Comparison of ENCODE assay signal across 26 mouse cellular contexts in genomic region chr7:90046862-90047261, GRCm38 (mm10).
A peak's percentile ranks its signal among the peaks of the same experiment; 100 is the strongest.
DNase-seq lines count a peak whose midpoint lies in the region; ATAC-seq and TF ChIP-seq lines count a peak whose summit lies in the region.
"Had no signal": no experiment of that assay in that cellular context is flagged by ENCODE, and none has a peak within 500 bp of the region (broad histone marks: within the 10 kb centered on the region; RNA-seq: fewer than 3 reads in every experiment).

No protein-coding gene starts in this region.

- H3K27ac ChIP-seq in hindbrain, embryonic 10.5 days, result 0 out of 2 replicates have a peak overlapping the region, but pooled peaks have one; percentile 17
- H3K27ac ChIP-seq in hindbrain, embryonic 14.5 days, result no peak overlapping the region
- peak overlapping the region; percentile 44; the same call in 1 of the 2 replicates for H3K27ac ChIP-seq in bone marrow, adult 2 months (ENCODE audit: control insufficient read depth, insufficient read depth, low read depth, low read length, poor library complexity)
- H3K27ac ChIP-seq in liver, embryonic 14.5 days, result peak overlapping the region; percentile 72
- H3K27ac ChIP-seq: hindbrain, postnatal 0 days; intestine, embryonic 15.5 days; midbrain, embryonic 13.5 days had no signal

- peak; percentile 96 for TF ChIP-seq EP300 in liver, embryonic 14.5 days (IDR thresholded peaks at IDR 0.05; ENCODE audit: low read depth)

- no peak overlapping the region for H3K4me3 ChIP-seq in hindbrain, embryonic 10.5 days
- H3K4me3 ChIP-seq in hindbrain, embryonic 14.5 days (replicated peaks; ENCODE audit: low read length), result no peak overlapping the region
- no peak overlapping the region for H3K4me3 ChIP-seq in bone marrow, adult 2 months (replicated peaks; ENCODE audit: control insufficient read depth, low read depth, low read length)
- H3K4me3 ChIP-seq in liver, embryonic 14.5 days (ENCODE audit: insufficient read depth in 1 of 2, low read depth in 2 of 2, low read length in 2 of 2), result peak overlapping the region in 1 of 2 experiments; percentile 35; a peak in 2 of 4 replicates
- H3K4me3 ChIP-seq: intestine, embryonic 15.5 days; megakaryocyte, embryonic 14.5 days; midbrain, embryonic 13.5 days; stomach, embryonic 15.5 days had no signal

- WGBS in hindbrain, embryonic 10.5 days, result 91% methylated on average over 4 of the region's 4 CpGs
- WGBS in hindbrain, embryonic 14.5 days, result 91% methylated on average over 4 of the region's 4 CpGs
- 67% methylated on average over 4 of the region's 4 CpGs for WGBS in bone marrow, adult 2 months
- WGBS in liver, embryonic 14.5 days (ENCODE audit: insufficient replicate concordance), result 38% methylated on average over 4 of the region's 4 CpGs

- ATAC-seq in hindbrain, embryonic 14.5 days (ENCODE audit: low FRiP score), result no peak
- peak; percentile 65 for ATAC-seq in liver, embryonic 14.5 days (ENCODE audit: insufficient read depth)
- peak; percentile 74 for ATAC-seq in megakaryocyte-erythroid progenitor cell, adult 5-6 weeks (replicated peaks; ENCODE audit: low FRiP score, low TSS enrichment, poor library complexity, severe bottlenecking)
- ATAC-seq: forebrain, embryonic 14.5 days; hindbrain, postnatal 0 days; intestine, embryonic 15.5 days; midbrain, embryonic 13.5 days had no signal

- no peak for DNase-seq in hindbrain, embryonic 10.5 days (ENCODE audit: low spot score)
- DNase-seq in hindbrain, embryonic 14.5 days (ENCODE audit: low spot score), result no peak
- peak in 2 of 3 experiments; percentile 47 to 57 for DNase-seq in liver, embryonic 14.5 days (ENCODE audit: low read depth in 3 of 3, low spot score in 3 of 3)
- no peak for DNase-seq in thymus, postnatal 10 days (ENCODE audit: low spot score in 2 of 2)
- DNase-seq in right cerebral cortex, postnatal 4 days, result no peak
- DNase-seq: adrenal gland, postnatal 14 days; cerebellum, adult 18-20 months; cerebellum, postnatal 14 days; heart, postnatal 14 days; kidney, adult 2 months; kidney, postnatal 10 days; layer of hippocampus, postnatal 36 days; left cerebral cortex, postnatal 4 days; lung, postnatal 36 days; retina, postnatal 1 day; right cerebral cortex, postnatal 14 days; thymus, postnatal 25 days had no signal

- no peak overlapping the region for H3K4me2 ChIP-seq in hindbrain, embryonic 14.5 days (replicated peaks)
- H3K4me2 ChIP-seq in liver, embryonic 14.5 days (ENCODE audit: low read depth), result peak overlapping the region; percentile 56
- H3K4me2 ChIP-seq: intestine, embryonic 15.5 days; midbrain, embryonic 13.5 days; stomach, embryonic 15.5 days had no signal

- peaks cover 24% of the 10 kb centered on the region for H3K4me1 ChIP-seq in hindbrain, embryonic 10.5 days (replicated peaks)
- H3K4me1 ChIP-seq in hindbrain, embryonic 14.5 days (replicated peaks; ENCODE audit: control insufficient read depth, insufficient read depth, low read length), result no peaks in the 10 kb centered on the region; the same call in 1 of the 2 replicates
- H3K4me1 ChIP-seq in bone marrow, adult 2 months (ENCODE audit: control insufficient read depth, insufficient read depth, low read length), result peaks cover 8% of the 10 kb centered on the region
- H3K4me1 ChIP-seq in liver, embryonic 14.5 days (replicated peaks; ENCODE audit: control insufficient read depth in 2 of 2, insufficient read depth in 2 of 2, low read length in 1 of 2), result peaks cover 60 to 76% of the 10 kb centered on the region in 2 experiments

- no peak for TF ChIP-seq CTCF in bone marrow, adult 2 months (IDR thresholded peaks at IDR 0.05; ENCODE audit: control insufficient read depth, insufficient read depth, low read length)
- TF ChIP-seq CTCF in liver, embryonic 14.5 days (IDR thresholded peaks at IDR 0.05; ENCODE audit: low read depth), result no peak

- no peak overlapping the region for H3K9ac ChIP-seq in hindbrain, embryonic 14.5 days
- peak overlapping the region; percentile 46 for H3K9ac ChIP-seq in liver, embryonic 14.5 days (replicated peaks)
- H3K9ac ChIP-seq: intestine, embryonic 15.5 days; midbrain, embryonic 13.5 days; stomach, embryonic 15.5 days had no signal

- H3K27me3 ChIP-seq in hindbrain, embryonic 10.5 days (ENCODE audit: insufficient read depth, poor library complexity, severe bottlenecking), result no peaks in the 10 kb centered on the region
- no peaks in the 10 kb centered on the region for H3K27me3 ChIP-seq in hindbrain, embryonic 14.5 days (ENCODE audit: control insufficient read depth, insufficient read depth, low read length)
- H3K27me3 ChIP-seq in liver, embryonic 14.5 days (ENCODE audit: control insufficient read depth, insufficient read depth, low read length), result no peaks in the 10 kb centered on the region
- H3K27me3 ChIP-seq: intestine, embryonic 15.5 days; megakaryocyte, embryonic 14.5 days; midbrain, embryonic 13.5 days; stomach, embryonic 15.5 days had no signal

- TF ChIP-seq POLR2A in bone marrow, adult 2 months (IDR thresholded peaks at IDR 0.05; ENCODE audit: borderline replicate concordance, control insufficient read depth, low read depth, low read length), result no peak

- H3K36me3 ChIP-seq in hindbrain, embryonic 10.5 days, result no peaks in the 10 kb centered on the region
- no peaks in the 10 kb centered on the region for H3K36me3 ChIP-seq in hindbrain, embryonic 14.5 days (replicated peaks; ENCODE audit: control insufficient read depth, insufficient read depth)
- no peaks in the 10 kb centered on the region for H3K36me3 ChIP-seq in liver, embryonic 14.5 days (replicated peaks; ENCODE audit: control insufficient read depth, insufficient read depth, low read depth)
- H3K36me3 ChIP-seq: G1E; intestine, embryonic 15.5 days; midbrain, embryonic 13.5 days; stomach, embryonic 15.5 days had no signal

- no peaks in the 10 kb centered on the region for H3K9me3 ChIP-seq in hindbrain, embryonic 10.5 days
- no peaks in the 10 kb centered on the region for H3K9me3 ChIP-seq in hindbrain, embryonic 14.5 days (ENCODE audit: control insufficient read depth, low read length)
- H3K9me3 ChIP-seq in liver, embryonic 14.5 days (ENCODE audit: control insufficient read depth, low read length), result no peaks in the 10 kb centered on the region
- H3K9me3 ChIP-seq: G1E; intestine, embryonic 15.5 days; megakaryocyte, embryonic 14.5 days; midbrain, embryonic 13.5 days; stomach, embryonic 15.5 days had no signal

Comparison
In these comparisons a context has a peak if more than half of its experiments do, and no peak if none do; other contexts are left out.
1. DNase-seq: peak in liver, embryonic 14.5 days (2 of 3); none in hindbrain, embryonic 10.5 days (single experiment), hindbrain, embryonic 14.5 days (single experiment), thymus, postnatal 10 days (0 of 2) and right cerebral cortex, postnatal 4 days (single experiment).